Mouse (Mus musculus) left cerebral cortex, adult 8-10 months (tissue): ENCODE measurements around the gene Ccl11. TPM values are rescaled to one million over a fixed set of nuclear protein-coding genes. Genes with fewer than 3 reads are reported as not detected.

Experiments
- DNase-seq, 2 experiments: peaks; one replicate each; pipeline ENCODE4 v3.0.0; 2022; ENCODE audit warnings: low spot score in 2 of 2
- total RNA-seq, 4 experiments: library from RNA; stranded (reverse); gene quantifications; 2 replicates each; pipeline ENCODE4 v1.2.4; 2022

Ccl11 gene
- total RNA-seq, 4 experiments from 2014 or later, result 0.49 to 0.62 TPM; not detected in 2

DNA sequence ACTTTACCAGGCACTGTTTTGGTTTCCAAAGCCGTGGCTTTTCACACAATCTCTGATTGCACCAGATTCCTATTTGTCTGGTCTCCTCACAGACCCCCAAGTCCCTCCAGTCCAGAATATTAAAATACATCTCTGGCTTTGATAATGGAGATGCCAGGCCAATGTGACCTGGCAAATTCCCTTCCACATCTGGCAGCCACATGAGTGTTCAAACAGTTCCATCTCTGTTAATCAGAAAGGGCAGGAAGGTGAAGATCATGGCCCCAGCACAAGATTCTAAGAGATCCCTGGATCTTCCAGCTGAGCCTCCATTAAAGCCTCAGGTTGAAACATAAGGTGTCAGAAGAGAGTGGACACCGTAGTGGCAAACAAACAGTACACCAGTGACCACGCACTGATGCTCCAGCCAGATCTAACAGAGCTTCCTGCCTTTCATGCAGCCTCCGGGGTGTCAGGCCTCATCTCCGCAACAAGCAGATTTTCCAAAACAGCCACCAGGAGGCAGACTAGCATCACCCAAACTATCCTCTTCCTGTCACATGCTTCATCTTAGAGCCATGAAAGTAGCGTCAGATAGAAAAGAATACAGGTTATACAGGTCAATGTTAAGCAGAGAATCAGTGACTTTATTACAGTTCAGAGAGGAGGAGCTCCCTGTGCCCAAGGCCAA, 9.7 kb upstream of the Ccl11 start:
- DNase-seq, result no peak

DNA sequence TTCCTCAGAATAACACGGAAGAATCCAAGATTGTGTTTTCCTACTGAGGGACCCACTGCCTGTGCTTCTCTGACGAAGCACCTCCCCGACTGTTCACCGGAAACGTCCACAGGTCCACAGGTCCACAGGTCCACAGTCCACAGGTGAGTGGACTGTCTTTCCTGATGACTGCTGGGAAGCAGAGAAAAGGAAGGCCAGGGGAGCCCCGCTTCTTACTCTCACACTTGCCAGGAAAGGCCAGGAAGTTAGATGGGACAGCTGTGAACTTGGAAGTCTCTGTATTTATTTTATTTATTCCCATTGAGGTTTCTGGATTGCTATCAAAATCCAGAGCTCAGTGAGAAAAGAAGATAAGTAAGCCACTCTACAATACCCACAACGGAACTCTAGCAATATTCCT, 3.8 kb upstream of the Ccl11 start:
- DNase-seq, result no peak

GRCm38 (mm10) chr11:82062226-82062625, 4.6 kb downstream of the Ccl11 start:
- no peak for DNase-seq

- DNase-seq, result no peak
Observed at GRCm38 (mm10) chr11:82063454-82063853, 5.8 kb downstream of the Ccl11 start.

- no peak for DNase-seq
Observed at GRCm38 (mm10) chr11:82066953-82067571, 9.4 kb downstream of the Ccl11 start.

- no peak for DNase-seq
Observed at GRCm38 (mm10) chr11:82071076-82071475, 13.5 kb downstream of the Ccl11 start.

- DNase-seq, result no peak
Observed at GRCm38 (mm10) chr11:82072374-82072773, 14.8 kb downstream of the Ccl11 start.

DNA sequence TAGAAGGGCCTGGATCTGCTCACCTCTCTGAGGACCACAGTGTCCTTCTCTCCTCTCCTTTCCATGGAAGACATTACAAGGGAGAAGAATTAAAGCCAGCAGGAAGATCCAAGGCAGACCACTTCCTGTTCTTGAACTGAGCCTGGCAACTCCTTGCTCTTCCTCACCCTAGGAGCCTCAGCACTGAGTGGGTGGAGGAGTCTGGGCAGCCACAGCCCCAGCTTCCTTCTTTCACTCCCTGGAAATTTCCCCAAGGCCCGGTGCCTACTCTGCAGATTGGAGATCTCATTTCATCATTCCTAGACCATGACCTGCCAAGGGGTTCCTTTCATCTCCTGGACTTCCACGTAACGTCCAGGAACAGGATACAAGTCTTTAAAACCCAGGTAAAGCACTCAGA, 15.4 kb downstream of the Ccl11 start:
- no peak for DNase-seq

- no peak for DNase-seq
Observed at GRCm38 (mm10) chr11:82073686-82074085, 16.1 kb downstream of the Ccl11 start.

GRCm38 (mm10) chr11:82077031-82077430, 19.4 kb downstream of the Ccl11 start:
- no peak for DNase-seq

- DNase-seq, result no peak
Observed at GRCm38 (mm10) chr11:82078136-82078730, 20.6 kb downstream of the Ccl11 start.

DNA sequence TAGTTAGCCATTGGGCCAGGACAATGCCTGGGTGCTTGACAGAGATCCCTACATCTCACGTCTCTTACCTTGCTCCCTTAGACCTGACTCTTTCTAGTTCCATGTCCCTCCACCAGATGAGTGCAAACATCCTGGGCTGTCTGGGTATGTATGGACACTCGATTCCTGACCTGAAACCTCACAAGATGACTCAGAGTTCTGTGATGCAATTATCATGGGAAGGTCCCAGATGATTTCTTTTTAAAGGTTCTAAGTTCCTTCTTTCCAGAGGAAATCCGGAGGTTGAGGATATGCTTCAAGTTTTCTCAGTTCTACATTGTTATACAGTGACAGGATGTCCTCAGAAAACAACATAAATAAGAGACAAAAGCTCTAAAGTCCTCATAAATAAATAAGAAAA, 23.2 kb downstream of the Ccl11 start:
- DNase-seq, result no peak

- DNase-seq, result no peak
Observed at GRCm38 (mm10) chr11:82084360-82084759, 26.7 kb downstream of the Ccl11 start.

DNA sequence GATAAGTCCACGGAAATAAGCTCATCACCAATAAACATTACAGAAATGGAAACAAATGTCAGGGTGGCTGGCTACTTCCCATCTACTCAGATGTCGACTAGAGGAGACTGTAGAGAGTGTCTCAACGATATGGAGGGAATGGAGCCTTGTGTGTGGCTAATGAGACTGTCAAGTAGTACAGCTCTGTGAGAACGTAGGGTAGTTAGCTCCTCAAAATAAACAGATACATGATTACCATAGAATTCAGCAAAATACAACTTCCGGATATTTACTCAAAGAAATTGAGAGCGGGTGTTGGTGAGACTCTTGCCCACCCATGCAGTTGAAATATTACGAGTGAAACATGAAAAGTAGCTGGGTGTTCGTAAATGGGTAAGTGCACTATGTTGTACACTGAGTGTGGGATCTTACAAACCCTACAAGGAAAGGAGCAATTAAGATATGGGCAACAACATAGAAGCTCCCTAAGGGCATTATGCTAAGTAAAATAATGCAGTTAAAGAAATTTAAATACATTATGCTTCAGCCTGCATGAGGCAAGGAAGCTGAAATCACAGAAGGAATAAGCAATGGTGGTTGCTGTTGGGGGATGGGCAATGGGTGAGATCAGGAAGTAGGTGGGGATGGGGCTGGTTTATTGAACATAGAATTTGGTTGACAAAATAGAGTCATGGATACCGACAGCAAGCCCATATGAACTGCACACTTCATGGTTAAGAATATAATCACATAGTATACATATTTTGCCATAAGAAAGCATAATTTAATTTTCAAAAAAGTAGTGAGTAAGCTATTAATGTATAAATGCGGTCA, 42.1 kb downstream of the Ccl11 start:
- no peak for DNase-seq

DNA sequence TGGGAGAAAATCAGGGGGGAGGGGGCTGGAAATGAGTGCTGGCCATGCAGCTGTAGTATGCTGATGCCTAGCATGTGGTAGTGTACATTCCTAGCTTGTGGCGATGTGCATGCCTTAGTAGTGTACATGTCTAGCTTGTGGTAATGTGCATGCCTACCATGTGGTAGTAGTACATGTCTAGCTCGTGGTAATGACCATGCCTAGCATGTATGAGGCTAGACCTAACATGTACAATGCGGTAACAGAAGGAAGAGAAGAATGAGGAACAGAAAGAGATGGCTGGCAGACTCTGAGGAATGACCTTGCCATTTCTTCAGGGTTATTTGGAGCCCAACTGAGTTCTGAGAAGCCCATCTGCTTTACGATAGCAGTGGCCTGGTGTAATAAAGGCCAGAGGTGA, 43.5 kb downstream of the Ccl11 start:
- no peak for DNase-seq

DNA sequence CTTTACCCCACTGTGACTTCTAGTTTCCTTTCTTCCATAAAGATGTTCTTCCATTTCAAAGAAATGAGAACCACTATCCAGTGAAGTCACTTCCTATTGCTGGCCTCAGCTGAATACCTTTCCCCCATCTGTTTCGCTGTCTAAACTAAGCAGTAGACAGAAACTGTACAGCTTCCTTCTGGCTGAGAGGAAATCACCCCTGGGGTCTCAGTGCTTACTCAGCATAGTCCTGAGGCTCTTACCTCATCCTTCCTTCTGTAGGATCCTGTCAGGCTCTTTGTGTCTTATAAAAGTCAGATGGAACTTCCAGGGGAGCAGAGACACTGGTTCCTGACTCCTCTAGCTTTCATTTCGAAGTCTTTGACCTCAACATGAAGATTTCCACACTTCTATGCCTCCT, 43.9 kb downstream of the Ccl11 start, which contains the start of gene Ccl12:
TSS of gene Ccl12 (plus strand) at position 317 of the 400 bp plus-strand sequence.
- DNase-seq, result no peak

GRCm38 (mm10) chr11:82109611-82110010, 52.0 kb downstream of the Ccl11 start:
- no peak for DNase-seq

- no peak for DNase-seq
Observed at GRCm38 (mm10) chr11:82110372-82111248, 53.0 kb downstream of the Ccl11 start.
